Mouse (Mus musculus) CD4-positive naive resting alpha-beta T cell, adult 57 days (primary cell): ENCODE results near the gene Olfr281. TPM values are rescaled to one million over a fixed set of nuclear protein-coding genes. Genes with fewer than 3 reads are reported as not detected.

Experiments
- total RNA-seq: library from RNA; stranded (reverse); gene quantifications from one replicate; pipeline ENCODE4 v1.2.4, GENCODE M21; 2023

The Olfr281 gene
- not detected for total RNA-seq

GRCm38 (mm10) chr15:98452288-98452687 is at the start of gene Olfr281:
Olfr281 (plus strand) TSS chr15:98452588.

DNA sequence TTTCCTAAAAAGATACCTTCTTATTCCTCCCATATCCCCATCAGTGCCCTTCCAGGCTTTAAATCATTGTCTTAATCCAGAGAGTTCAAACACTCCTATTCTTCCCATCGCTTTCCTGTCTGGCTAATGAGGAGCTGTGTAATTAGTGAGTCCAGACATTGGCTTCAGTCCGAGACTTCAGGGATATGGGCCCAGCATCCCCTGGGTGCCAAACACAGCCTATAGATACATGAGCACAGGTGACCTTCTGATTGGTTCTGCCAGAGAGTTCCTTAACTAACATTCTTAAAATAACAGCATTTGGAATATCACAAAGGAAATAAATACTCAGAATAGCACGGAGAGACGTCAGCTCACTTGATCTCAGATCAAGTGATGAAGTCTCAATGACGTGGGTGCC is 21.5 kb upstream of the Olfr281 start, which contains the start of gene Olfr282:
Olfr282 (plus strand) TSS at position 301 of the 400 bp plus-strand sequence.

DNA sequence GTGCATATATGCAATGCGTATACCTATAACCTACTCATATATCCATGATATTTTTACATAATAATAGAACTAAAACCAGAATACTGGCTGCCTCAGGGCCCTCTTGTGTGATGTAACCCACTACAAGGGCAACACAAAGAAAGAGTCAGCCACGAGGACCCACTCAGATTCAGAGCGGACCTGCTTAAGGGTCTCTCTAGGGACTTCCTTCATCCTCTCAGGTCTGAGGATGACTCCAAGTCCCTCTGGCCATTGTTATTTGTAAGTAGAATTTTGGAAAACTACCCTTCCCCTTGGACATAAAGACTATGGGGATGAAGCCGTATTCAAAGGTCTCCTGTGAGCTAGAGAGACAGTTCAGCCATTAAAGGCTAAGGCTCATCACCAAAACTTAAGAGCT is 17.2 kb downstream of the Olfr281 start, which contains the start of gene OR5BS1P:
OR5BS1P (plus strand) TSS at position 301 of the 400 bp plus-strand sequence.

DNA sequence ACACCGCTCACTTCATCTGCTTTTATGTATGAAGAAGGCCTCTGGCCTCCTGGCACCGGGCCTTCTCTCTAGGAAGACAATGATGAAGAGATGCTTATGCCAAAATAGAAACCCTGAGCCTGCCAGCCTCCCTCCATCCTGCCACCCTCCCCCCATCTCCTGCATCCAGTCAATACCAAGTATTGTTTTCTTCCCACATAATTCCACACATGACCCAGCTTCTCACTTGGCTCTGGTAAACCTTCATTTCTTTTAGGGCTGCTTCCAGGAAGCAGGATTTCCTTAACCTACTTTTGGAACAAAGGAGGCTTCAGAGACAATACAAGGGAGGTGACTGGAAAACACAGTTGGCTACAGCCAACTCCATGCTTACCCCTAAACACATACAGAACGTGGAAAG is 30.3 kb downstream of the Olfr281 start, which contains the start of gene Lalba:
Lalba (minus strand) TSS at position 21 of the 400 bp plus-strand sequence.

DNA sequence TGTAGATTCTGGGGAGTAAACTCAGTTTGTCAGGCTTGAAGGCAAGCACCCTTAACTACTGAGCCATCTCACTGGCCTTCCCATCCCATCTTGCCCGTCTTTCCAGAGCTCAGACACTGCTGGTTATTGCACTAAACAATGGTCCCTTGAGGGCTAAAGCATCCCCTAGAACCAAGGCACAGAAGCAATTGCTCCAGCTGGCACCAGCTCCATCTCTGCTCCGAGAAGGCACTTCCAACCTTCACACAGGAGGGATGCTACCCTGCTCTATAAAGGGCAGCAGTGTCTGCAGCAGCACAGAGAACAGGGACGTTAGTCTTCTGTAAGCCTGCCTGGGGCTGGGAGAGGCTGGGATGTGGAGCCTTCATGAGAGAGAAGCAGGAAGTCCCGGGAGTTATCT is 39.7 kb downstream of the Olfr281 start, which contains the start of gene Olfr279:
Olfr279 (plus strand) TSS at position 301 of the 400 bp plus-strand sequence.

Other genes with a start within 250 kb of the Olfr281 start
- not detected for gene Gm44579, start 231.6 kb upstream of the Olfr281 start, total RNA-seq
- gene Olfr287, start 231.5 kb upstream of the Olfr281 start, total RNA-seq: not detected
- not detected for gene Olfr286, start 218.1 kb upstream of the Olfr281 start, total RNA-seq
- not detected for gene H1fnt, start 195.3 kb upstream of the Olfr281 start, total RNA-seq
- not detected for gene Zfp641, start 156.4 kb upstream of the Olfr281 start, total RNA-seq
- not detected for gene Olfr285, start 135.2 kb upstream of the Olfr281 start, total RNA-seq
- gene Olfr284, start 111.6 kb upstream of the Olfr281 start, total RNA-seq: not detected
- not detected for gene Olfr283, start 71.6 kb upstream of the Olfr281 start, total RNA-seq
- not detected for gene Olfr282, start 21.4 kb upstream of the Olfr281 start, total RNA-seq
- gene OR5BS1P, start 17.3 kb downstream of the Olfr281 start, total RNA-seq: not detected
- not detected for gene Lalba, start 30.1 kb downstream of the Olfr281 start, total RNA-seq
- gene Olfr279, start 39.8 kb downstream of the Olfr281 start, total RNA-seq: not detected
- 63.2 TPM for gene Kansl2, start 81.7 kb downstream of the Olfr281 start, total RNA-seq
- gene Ccnt1, start 118.3 kb downstream of the Olfr281 start, total RNA-seq: 136 TPM
- gene 4930415O20Rik, start 118.4 kb downstream of the Olfr281 start, total RNA-seq: not detected
- 43.6 TPM for gene Adcy6, start 157.5 kb downstream of the Olfr281 start, total RNA-seq
- gene Cacnb3, start 178.3 kb downstream of the Olfr281 start, total RNA-seq: 1.5 TPM
- gene Ddx23, start 210.3 kb downstream of the Olfr281 start, total RNA-seq: 139 TPM
- gene Rnd1, start 224.9 kb downstream of the Olfr281 start, total RNA-seq: 0.44 TPM